Mouse (Mus musculus) thymus, postnatal 36 days (tissue): ENCODE data around the gene Tradd.
"Not testable (repeated sequence)": the region's sequence is repeated elsewhere in the genome, so short reads cannot be mapped to it uniquely, and the experiment has no call there.

Experiments
- DNase-seq, 2 experiments: peaks; one replicate each; pipeline ENCODE4 v3.0.0; 2022; ENCODE audit warnings: mixed read lengths in 2 of 2

The Tradd gene

DNA sequence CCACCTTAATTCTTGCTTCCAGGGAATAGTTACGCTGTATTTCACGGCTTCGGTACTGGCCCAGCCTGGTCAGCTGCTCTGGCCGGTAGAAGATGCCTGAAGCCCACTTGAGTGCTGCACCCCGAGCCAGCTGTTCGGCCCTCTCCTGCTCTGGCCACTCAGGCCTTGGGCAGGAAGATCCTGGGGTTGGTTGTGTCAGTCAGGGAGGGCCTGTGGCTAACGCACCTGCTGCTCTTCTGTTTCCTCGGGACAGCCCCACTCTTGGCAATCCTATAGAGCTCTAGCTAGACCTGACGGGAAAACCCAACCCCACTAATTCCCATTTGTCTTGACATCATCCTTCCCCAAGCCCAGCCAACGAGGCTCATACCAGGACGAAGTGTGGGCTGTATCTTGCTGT is 30.8 kb upstream of the Tradd start:
- peak in 1 of 2 experiments; percentile 8 for DNase-seq

DNA sequence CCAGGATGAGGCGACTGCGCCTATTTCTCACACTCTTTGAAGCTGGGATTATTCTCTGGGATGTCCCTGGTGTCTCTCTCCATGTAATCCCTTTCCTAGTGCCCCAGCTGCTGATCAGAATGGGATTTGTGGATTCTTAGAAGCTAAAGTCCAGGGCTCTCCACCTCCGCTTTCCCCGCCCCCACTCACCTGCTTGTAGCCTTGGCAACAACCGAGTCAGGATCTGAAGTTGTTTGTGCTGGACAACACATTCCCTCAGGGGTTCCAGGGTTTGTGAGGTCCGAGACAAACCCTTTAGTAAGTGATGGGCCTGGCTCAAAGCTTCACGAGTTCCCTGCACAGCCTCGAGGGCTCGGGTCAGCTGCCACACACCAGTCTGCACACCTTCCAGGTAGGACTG is 30.4 kb upstream of the Tradd start:
- no peak for DNase-seq

- peak in 1 of 2 experiments; percentile 10 for DNase-seq
Measured at GRCm38 (mm10) chr8:105293405-105293804, 29.0 kb upstream of the Tradd start.

GRCm38 (mm10) chr8:105292471-105292870 is 28.1 kb upstream of the Tradd start:
- no peak for DNase-seq

DNA sequence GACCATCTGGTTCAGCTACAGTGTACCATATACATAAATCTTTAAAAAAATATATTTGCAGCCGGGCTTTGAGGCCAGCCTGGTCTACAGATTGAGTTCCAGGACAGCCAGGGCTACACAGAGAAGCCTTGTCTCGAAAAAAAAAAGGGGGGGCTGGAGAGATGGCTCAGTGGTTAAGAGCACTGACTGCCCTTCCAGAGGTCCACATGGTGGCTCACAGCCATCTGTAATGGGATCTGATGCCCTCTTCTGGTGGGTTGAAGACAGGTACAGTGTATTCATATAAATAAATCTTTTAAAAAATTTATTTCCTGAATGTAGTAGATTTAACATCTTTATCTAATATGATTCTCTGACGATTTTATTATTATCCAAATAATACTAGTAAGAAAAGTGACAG is 27.4 kb upstream of the Tradd start:
- not testable (repeated sequence) for DNase-seq

GRCm38 (mm10) chr8:105291364-105291763 is 27.0 kb upstream of the Tradd start:
- not testable (repeated sequence) for DNase-seq

DNA sequence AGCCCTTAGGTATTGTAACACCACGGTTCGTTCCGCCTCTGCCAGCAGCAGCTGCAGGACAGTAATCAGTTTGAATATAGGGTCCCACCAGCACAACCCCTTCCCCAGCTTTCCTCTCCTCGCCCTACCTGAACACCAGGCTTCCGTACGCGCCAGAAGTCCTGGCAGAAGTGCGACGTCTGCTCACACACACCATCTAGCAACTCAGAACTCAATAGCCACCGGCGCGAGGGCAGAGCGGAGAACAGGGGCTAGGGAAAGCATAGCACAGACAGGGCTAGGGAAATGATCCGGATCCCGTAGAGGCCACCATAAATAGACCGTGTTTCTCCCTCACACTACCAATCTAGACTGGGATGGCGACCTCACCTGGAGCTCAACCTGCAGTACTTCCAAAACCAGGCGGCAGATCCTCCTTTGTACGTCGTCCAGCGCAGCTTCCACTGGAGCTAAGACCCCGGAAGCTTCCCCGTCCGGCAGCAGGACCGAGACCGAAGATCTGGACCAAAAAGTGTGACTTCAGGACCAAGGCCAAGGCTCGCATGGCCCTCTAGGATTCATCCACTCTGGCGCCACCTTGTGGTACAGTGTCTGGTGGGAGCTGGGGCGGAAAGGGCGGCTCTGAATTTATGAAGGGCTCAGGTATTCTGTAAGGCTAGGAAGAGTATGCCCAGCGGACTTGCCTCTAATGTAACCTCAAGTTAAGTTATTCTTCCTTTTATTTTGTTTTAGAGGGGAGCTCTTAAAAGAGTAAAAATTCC is 26.3 kb upstream of the Tradd start:
- peak; percentile 83 to 88 for DNase-seq

GRCm38 (mm10) chr8:105289805-105290460 is 25.5 kb upstream of the Tradd start, which contains the start of gene 4931428F04Rik:
Gene 4931428F04Rik, minus strand, starts transcription at chr8:105289864.
- DNase-seq = peak; percentile 63 to 74

DNA sequence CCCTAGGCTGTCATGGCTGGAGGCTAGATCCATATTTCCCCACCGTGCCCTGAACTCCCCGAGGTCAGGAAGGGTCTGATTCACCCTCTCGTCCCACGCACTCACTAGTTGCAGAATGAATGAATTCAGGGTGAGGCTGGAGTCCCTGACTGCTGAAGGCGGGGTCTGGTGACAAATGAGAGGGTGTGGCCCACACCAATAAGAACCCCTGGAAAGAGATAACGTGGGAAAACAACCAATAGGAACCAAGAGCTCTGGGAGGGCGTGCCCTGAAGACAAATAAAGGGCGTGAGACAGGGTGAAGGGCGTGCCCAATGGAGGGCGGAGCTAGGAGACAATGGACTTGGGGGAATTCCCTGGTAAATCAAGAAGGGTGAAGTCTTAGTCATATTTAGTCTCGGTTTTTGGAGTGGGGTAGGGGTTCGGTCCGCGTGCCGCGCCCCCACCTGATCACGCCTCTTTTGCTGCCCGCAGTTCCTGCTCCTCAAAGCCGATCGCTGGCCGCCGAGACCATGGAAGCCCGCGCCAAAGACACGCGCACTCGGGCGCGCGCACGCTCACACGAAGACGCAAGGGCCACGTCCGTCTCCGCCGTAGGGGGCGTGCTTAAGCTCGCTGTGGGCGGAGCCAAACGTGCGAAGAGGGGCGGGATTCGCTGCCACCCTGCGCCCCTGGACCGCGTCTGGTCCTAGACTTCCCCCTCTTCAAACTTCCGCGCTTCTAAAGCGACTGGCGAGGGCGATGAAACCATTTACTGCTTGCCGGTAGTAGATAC is 24.7 kb upstream of the Tradd start:
- peak; percentile 96 to 97 for DNase-seq

DNA sequence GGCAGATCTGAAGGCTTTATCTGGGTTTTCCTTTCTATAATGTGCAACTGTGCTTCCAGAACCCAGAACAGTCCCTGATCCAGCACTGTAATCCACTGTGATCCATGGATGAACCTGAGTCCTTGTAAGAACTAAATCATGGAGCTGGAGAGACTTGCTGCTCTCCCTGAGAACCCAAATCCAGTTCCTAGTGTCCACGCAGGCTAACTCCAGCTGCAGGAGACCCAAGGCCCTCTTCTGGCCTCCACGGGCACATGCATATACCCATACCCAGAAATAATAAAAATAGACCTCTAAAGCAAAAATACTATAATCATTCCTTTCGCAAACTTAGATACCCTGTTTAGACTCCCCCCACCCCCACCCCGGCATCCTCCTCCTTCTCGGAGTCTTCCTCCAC is 23.8 kb upstream of the Tradd start:
- DNase-seq = no peak

- no peak for DNase-seq
Measured at GRCm38 (mm10) chr8:105286907-105287306, 22.5 kb upstream of the Tradd start.

DNA sequence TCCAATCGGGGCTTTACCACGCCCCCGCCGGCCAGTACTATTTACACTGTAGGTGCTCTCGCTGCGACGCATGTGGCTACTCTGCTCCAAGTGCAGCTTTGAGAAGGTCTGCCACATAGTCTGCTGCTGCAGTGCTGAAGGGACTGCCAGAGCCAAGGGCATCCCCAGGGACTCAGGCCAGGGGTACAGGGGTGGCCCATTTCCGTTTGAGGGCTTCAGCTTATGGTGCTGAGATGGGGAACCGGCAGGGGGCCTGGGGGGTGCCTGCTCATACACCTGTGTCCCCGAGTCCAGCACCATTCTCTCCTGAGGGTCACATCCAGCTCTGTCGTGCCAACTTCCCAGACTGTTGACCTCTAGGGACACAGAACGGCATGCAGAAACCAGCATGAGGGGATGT is 21.1 kb upstream of the Tradd start:
- no peak for DNase-seq

DNA sequence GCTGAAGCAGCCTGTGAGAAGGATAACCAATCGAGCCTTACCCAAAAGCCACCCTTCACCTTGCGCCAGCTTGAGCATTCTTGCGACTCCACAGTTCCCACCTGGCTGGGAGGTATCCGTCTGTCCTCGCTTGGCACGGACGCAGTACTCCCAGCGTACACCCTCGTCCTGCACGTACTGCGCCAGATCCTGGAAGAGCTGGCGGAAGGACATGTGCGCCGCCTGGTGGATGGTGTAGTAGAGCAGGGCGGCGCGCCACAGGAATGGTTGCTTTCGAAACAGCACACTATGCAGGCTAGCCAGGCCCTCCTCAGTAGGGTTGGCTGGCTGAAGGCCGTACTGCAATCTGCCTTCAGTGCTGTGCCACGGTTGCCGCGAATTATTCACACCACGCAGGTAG is 18.7 kb upstream of the Tradd start:
- DNase-seq = no peak

- DNase-seq = no peak
Measured at GRCm38 (mm10) chr8:105282239-105282638, 17.8 kb upstream of the Tradd start.

- DNase-seq = no peak
Measured at GRCm38 (mm10) chr8:105281821-105282220, 17.4 kb upstream of the Tradd start.

GRCm38 (mm10) chr8:105280567-105280966 is 16.2 kb upstream of the Tradd start:
- no peak for DNase-seq

DNA sequence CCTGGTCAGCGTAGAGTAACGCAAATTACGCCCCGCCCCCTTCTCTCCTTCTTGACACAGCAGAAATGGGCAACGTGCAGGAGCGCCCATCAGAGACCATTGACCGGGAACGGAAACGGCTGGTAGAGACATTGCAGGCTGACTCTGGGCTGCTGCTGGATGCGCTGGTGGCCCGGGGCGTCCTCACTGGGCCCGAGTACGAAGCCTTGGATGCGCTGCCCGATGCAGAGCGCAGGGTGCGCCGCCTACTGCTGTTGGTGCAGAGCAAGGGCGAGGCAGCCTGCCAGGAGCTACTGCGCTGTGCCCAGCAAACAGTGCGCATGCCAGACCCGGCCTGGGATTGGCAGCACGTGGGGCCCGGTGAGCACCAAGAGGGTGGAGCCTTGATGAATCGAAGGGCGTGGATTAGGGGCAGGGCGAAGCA is 14.5 kb upstream of the Tradd start:
- DNase-seq = peak in 1 of 2 experiments; percentile 50

DNA sequence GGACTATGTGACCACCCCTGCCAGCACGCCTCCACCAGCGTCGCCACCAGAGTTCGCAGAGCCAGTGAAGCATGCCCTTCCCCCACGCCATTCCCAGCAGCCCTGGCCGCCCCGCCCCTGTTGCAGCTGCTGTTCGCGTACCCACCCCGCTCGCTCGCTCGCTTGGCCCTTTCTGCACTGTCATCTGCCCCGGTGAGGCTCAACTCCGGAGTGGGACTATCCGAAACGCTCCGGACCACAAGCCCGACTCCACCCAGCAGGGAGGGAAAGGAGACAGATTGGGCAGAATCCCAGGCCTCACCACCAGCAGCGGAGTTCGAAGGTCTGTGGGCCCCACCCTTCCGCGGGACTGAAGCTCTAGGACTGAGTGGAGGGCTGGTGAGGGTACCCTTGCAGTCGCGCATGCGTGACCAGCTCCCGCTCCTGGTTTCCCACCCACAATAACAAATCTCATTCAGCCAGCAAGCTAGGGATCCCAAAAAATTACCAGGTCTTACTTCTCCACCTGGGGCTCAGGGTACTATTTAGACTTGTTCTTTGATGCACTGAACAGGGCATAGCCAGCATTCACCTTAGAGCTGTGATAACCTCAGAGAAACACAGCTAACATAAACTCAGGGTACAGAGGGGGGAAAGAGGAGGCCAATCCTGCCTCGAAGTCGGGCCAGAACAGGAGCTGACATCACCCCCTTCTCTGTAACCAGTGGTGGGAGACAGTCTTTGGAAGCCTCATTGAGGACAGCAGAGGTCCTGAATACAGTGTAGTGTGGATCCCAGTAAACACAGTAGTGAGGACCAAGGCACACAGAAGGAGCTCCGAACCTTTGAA is 12.1 kb upstream of the Tradd start:
- DNase-seq = peak; percentile 52 to 60

- DNase-seq = no peak
Measured at GRCm38 (mm10) chr8:105275840-105276239, 11.4 kb upstream of the Tradd start, which contains the start of gene Nol3. Gene Nol3, plus strand, starts transcription at chr8:105276140.

GRCm38 (mm10) chr8:105275387-105275786 is 11.0 kb upstream of the Tradd start:
- no peak for DNase-seq

DNA sequence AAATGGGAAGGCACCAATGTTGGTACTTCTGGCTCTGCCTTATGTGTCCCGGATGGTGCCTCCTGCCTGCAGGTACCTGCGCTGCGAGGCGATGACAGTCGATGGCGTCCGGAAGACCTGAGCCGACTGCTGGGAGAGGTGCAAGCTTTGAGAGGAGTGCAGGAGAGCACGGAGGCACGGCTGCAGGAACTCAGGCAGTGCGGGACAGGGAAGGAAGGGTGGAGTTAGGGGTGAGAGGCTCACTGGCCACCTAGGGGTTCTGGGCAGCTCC is 6.4 kb upstream of the Tradd start:
- DNase-seq = no peak

- DNase-seq = no peak
Measured at GRCm38 (mm10) chr8:105270101-105270915, 5.9 kb upstream of the Tradd start.
